Mouse (Mus musculus): ENCODE measurements around the gene Zfp985.
"Not testable (repeated sequence)": the region's sequence is repeated elsewhere in the genome, so short reads cannot be mapped to it uniquely, and the experiment has no call there.

Zfp985 gene

GRCm38 (mm10) chr4:147553071-147553470 is at the start of gene Zfp985:
Gene Zfp985, plus strand, starts transcription at chr4:147553277.
- not testable (repeated sequence) for DNase-seq (ENCODE audit: extremely low read depth, low read depth, low spot score)

- no peak for DNase-seq (ENCODE audit: extremely low read depth, low read depth, low spot score)
Observed at GRCm38 (mm10) chr4:147509174-147509573, 43.9 kb upstream of the Zfp985 start.

DNA sequence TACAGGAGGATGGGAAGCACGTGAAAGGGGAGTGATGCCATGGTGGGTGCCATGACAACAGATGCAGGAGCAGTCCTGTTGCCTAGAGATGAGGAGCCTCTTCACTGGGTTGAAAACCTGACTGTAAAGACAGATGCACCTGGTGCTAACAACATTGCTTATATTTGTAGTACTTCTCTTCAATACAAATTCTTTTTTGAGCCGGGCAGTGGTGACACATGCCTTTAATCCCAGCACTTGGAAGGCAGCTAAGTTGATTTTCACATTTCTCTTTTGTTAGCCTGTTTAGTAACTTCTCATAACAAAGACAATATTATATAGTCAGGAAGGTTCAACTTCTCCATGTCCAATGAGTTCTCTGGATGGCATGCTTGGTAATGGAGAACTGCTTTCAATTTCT is 34.1 kb upstream of the Zfp985 start:
- DNase-seq (ENCODE audit: extremely low read depth, low read depth, low spot score): no peak

- DNase-seq (ENCODE audit: extremely low read depth, low read depth, low spot score): no peak
Observed at GRCm38 (mm10) chr4:147520100-147520499, 33.0 kb upstream of the Zfp985 start.

DNA sequence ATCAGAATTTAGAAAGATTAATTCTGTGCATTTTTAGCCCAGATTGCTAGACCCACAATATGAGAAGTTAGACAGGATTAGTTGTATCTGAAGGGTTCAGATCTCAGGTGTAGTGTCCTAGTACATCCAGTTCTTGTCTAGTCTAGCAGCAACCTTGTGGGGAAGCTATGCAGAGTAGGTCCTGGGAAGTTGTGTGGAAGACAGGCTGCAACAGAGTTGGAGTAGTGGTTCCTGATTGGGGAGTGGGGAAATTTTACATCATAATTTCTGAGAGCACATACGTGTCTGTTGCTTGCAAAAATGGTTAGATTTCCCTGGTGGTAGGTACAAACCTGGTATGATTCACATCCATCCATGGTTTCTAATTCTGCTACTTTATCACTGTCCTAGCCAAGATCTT is 28.0 kb upstream of the Zfp985 start:
- no peak for DNase-seq (ENCODE audit: extremely low read depth, low read depth, low spot score)

DNA sequence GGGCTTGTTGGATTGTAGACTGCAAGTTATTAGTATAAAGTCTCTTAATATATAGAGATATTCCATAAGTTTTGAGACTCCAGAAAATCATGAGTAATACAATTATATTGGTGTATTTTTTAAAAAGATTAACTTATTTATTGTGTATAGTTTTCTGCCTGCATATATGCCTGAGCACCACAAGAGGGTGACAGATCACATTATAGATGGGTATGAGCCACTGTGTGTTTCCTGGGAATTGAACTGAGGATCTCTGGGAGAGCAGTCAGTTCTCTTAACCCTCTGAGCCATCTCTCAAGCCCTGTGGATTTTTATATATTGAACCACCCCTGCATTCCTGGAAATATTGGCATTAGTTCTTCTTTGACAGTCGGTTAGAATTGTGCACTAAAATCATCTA is 22.7 kb upstream of the Zfp985 start:
- DNase-seq (ENCODE audit: extremely low read depth, low read depth, low spot score): no peak

GRCm38 (mm10) chr4:147535916-147536315 is 17.2 kb upstream of the Zfp985 start:
- DNase-seq (ENCODE audit: extremely low read depth, low read depth, low spot score): not testable (repeated sequence)

DNA sequence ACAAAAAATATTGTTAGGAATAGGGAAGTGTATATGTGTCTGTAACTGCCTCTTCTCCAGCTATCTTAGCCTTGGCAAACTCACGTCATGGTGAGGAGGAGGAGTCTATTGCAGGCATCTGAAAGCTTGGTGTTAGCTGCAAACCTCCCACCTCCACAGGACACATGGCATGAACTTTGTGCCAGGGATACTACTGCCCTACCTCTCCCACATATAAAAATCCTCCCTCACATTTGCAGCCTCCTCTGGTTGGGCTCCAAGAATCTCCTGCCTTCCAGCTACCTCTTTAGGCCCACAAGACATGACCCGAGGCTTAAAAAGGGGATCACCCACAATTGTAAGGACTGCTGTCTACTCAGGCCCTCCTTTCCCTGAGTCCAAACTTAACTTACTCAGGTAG is 15.4 kb upstream of the Zfp985 start:
- DNase-seq (ENCODE audit: extremely low read depth, low read depth, low spot score): no peak

DNA sequence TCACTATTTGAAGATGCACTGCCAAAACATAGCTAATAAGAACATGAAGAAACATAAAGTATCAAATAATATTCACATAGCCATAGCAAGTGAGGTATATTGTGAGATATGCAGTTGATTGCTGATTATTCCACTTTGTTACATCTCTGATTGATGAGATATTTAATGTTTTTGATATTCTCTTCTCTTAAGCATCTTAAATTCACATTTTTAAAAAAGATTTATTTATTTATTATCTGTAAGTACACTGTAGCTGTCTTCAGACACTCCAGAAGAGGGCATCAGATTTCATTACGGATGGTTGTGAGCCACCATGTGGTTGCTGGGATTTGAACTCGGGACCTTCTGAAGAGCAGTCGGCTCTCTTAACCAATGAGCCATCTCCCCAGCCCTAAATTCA is 13.2 kb upstream of the Zfp985 start, which contains the start of gene Gm16503:
Gm16503 (plus strand) TSS at position 301 of the 400 bp plus-strand sequence.
- DNase-seq (ENCODE audit: extremely low read depth, low read depth, low spot score): not testable (repeated sequence)

DNA sequence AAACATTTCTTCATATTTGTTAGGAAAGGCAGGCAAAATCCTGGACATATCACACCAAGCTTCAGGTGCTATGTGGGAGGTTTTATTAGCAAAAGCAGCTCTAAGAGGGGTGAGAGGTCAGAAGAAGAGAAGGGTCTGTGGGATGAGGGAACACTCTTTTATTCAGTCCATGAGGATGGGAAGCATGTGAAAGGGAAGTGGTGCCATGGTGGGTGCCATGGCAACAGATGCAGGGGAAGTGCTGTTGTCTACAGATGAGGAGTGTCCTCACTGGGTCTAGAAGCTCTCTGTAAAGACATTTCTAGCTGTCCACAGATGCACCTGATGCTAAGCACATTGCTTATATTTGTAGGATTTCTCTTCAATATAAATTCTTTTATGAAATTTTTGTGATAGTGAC is 12.0 kb upstream of the Zfp985 start:
- DNase-seq (ENCODE audit: extremely low read depth, low read depth, low spot score): no peak

GRCm38 (mm10) chr4:147554361-147554760 is 1.3 kb downstream of the Zfp985 start:
- DNase-seq (ENCODE audit: extremely low read depth, low read depth, low spot score): not testable (repeated sequence)

DNA sequence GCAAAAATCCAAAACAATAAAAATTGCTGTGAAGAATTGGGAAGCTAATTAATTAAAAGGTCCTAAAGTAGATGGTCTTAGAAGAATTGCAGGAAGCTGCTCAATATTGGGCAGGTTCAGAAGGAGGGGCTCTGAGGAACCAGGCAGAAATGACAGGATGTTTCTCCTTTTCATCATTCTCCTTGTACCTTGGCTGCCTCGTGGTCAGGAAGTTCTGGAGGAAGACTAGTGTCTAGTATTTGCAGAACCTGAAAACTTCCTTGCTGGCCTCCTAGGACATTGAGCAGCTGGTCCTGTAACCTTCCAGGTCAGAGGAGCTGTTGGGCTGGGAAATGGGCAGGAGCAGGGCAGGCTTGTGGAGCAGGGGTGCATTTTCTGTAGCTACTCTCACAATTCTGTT is 3.8 kb downstream of the Zfp985 start:
- not testable (repeated sequence) for DNase-seq (ENCODE audit: extremely low read depth, low read depth, low spot score)

- not testable (repeated sequence) for DNase-seq (ENCODE audit: extremely low read depth, low read depth, low spot score)
Observed at GRCm38 (mm10) chr4:147558011-147558410, 4.9 kb downstream of the Zfp985 start.

- DNase-seq (ENCODE audit: extremely low read depth, low read depth, low spot score): not testable (repeated sequence)
Observed at GRCm38 (mm10) chr4:147559096-147559495, 6.0 kb downstream of the Zfp985 start.

DNA sequence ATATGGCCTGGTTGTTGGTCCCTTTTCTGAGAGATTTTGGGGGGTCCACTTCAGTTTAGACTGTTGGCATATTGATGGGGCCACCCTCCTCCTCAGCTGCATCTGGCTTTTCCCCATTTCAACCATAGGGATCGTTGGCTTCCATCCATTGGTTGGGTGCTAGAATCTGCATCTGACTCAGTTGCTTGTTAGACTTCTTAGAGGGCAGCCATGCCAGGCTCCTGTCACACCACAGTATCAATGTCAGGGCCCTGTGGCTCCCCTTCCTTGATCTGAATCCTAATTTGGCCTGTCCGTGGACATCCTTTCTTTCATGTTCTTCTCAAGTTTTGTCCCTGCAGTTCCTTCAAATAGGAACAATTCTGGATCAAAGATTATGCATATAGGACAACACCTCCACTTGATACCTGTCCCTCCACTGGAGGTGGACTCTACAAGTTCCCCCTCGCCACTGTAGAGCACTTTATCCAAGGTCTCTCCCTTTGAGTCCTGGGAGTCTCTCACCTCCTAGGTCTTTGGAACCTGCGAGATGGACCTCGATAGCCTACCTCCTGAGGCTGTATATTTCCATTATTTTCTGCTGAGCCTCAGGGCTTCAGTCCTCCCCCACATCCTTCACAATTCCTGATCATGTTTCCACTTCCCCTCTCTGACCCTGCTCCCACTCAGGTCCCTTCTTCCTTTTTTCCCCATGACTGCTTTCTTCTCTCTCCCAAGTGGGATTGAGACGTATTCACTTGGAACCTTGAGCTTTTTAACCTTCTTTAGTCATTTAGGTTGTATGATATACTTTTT is 12.5 kb downstream of the Zfp985 start:
- no peak for DNase-seq (ENCODE audit: extremely low read depth, low read depth, low spot score)

DNA sequence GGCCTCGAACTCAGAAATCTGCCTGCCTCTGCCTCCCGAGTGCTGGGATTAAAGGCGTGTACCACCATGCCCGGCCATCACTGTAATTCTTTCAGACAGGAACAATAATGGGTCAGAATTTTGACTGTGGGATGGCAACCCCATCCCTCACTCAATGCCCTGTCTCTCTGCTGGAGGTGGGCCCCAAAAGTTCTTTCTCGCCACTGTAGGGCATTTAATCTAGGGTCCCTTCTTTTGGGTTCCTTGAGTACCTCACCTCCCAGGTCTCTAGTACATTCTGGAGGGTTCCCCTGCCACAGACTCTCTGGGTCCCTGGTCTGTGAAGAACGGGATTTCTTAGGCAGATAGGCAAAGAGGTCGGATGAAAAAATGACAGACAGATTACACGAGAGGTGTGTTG is 18.1 kb downstream of the Zfp985 start:
- DNase-seq (ENCODE audit: extremely low read depth, low read depth, low spot score): not testable (repeated sequence)

- not testable (repeated sequence) for DNase-seq (ENCODE audit: extremely low read depth, low read depth, low spot score)
Observed at GRCm38 (mm10) chr4:147579371-147579770, 26.3 kb downstream of the Zfp985 start.

- no peak for DNase-seq (ENCODE audit: extremely low read depth, low read depth, low spot score)
Observed at GRCm38 (mm10) chr4:147586511-147587473, 33.7 kb downstream of the Zfp985 start.

- not testable (repeated sequence) for DNase-seq (ENCODE audit: extremely low read depth, low read depth, low spot score)
Observed at GRCm38 (mm10) chr4:147594630-147595029, 41.6 kb downstream of the Zfp985 start.

GRCm38 (mm10) chr4:147597685-147598084 is 44.6 kb downstream of the Zfp985 start:
- no peak for DNase-seq (ENCODE audit: extremely low read depth, low read depth, low spot score)

- no peak for DNase-seq (ENCODE audit: extremely low read depth, low read depth, low spot score)
Observed at GRCm38 (mm10) chr4:147598831-147599230, 45.8 kb downstream of the Zfp985 start.

GRCm38 (mm10) chr4:147601881-147602280 is 48.8 kb downstream of the Zfp985 start:
- no peak for DNase-seq (ENCODE audit: extremely low read depth, low read depth, low spot score)
